27 mouse cellular contexts compared by ENCODE assay signal in genomic region chr11:50365322-50365721, GRCm38 (mm10). TPM values are rescaled to one million over a fixed set of nuclear protein-coding genes. Genes with fewer than 3 reads are reported as not detected.
"Had no signal": no experiment of that assay in that cellular context is flagged by ENCODE, and none has a peak within 500 bp of the region (broad histone marks: within the 10 kb centered on the region; RNA-seq: fewer than 3 reads in every experiment).

No protein-coding gene starts in this region.

- H3K27ac ChIP-seq: embryonic facial prominence, embryonic 10.5 days; embryonic facial prominence, embryonic 12.5 days; embryonic facial prominence, embryonic 13.5 days; embryonic facial prominence, embryonic 15.5 days; forebrain, embryonic 10.5 days; forebrain, embryonic 12.5 days; forebrain, embryonic 13.5 days; forebrain, embryonic 15.5 days; gastrocnemius, adult 2 months; heart, adult 2 months; heart, embryonic 10.5 days had no signal

- H3K4me3 ChIP-seq: embryonic facial prominence, embryonic 10.5 days; embryonic facial prominence, embryonic 12.5 days; embryonic facial prominence, embryonic 13.5 days; embryonic facial prominence, embryonic 15.5 days; erythroblast, embryonic 14.5 days; forebrain, embryonic 10.5 days; forebrain, embryonic 12.5 days; forebrain, embryonic 13.5 days; forebrain, embryonic 15.5 days; gastrocnemius, adult 2 months; heart, adult 2 months; heart, embryonic 10.5 days had no signal

- H3K9ac ChIP-seq: embryonic facial prominence, embryonic 12.5 days; embryonic facial prominence, embryonic 13.5 days; embryonic facial prominence, embryonic 15.5 days; forebrain, embryonic 12.5 days; forebrain, embryonic 13.5 days; forebrain, embryonic 15.5 days had no signal

- H3K36me3 ChIP-seq: embryonic facial prominence, embryonic 10.5 days; embryonic facial prominence, embryonic 12.5 days; embryonic facial prominence, embryonic 13.5 days; embryonic facial prominence, embryonic 15.5 days; forebrain, embryonic 10.5 days; forebrain, embryonic 12.5 days; forebrain, embryonic 15.5 days; heart, embryonic 10.5 days had no signal

- H3K4me1 ChIP-seq: embryonic facial prominence, embryonic 10.5 days; embryonic facial prominence, embryonic 12.5 days; embryonic facial prominence, embryonic 13.5 days; embryonic facial prominence, embryonic 15.5 days; forebrain, embryonic 10.5 days; forebrain, embryonic 13.5 days; heart, embryonic 10.5 days had no signal

- DNase-seq: cerebellum, postnatal 10 days; cerebellum, postnatal 14 days; embryo, embryonic 11 days had no signal

- H3K9me3 ChIP-seq: embryonic facial prominence, embryonic 10.5 days; embryonic facial prominence, embryonic 12.5 days; embryonic facial prominence, embryonic 13.5 days; embryonic facial prominence, embryonic 15.5 days; forebrain, embryonic 10.5 days; forebrain, embryonic 12.5 days; forebrain, embryonic 13.5 days; forebrain, embryonic 15.5 days; heart, embryonic 10.5 days had no signal

- H3K4me2 ChIP-seq: embryonic facial prominence, embryonic 12.5 days; embryonic facial prominence, embryonic 13.5 days; embryonic facial prominence, embryonic 15.5 days; forebrain, embryonic 12.5 days; forebrain, embryonic 13.5 days; forebrain, embryonic 15.5 days had no signal

- H3K27me3 ChIP-seq: embryonic facial prominence, embryonic 13.5 days; embryonic facial prominence, embryonic 15.5 days; forebrain, embryonic 13.5 days; forebrain, embryonic 15.5 days had no signal

RNA-seq across cellular contexts. Expression of gene Cby3, which starts 11.1 kb away (rescaled TPM):
- total RNA-seq: common myeloid progenitor, adult 5-6 weeks; gastrocnemius, adult 18-20 months; gastrocnemius, adult 2 months; gastrocnemius, adult 8-10 months; gastrocnemius, postnatal 10 days; gastrocnemius, postnatal 14 days; gastrocnemius, postnatal 25 days; gastrocnemius, postnatal 36 days; gastrocnemius, postnatal 4 days; granulocyte monocyte progenitor cell, adult 5-6 weeks; heart, adult 18-20 months; heart, adult 2 months; heart, adult 8-10 months had no signal
- polyA plus RNA-seq: embryonic facial prominence, embryonic 11.5 days; erythroblast, embryonic 14.5 days; forebrain, embryonic 12.5 days had no signal
